ENCODE assay signal across 8 mouse cellular contexts in genomic region chr5:64810860-64811499, GRCm38 (mm10). TPM values are rescaled to one million over a fixed set of nuclear protein-coding genes. Genes with fewer than 3 reads are reported as not detected.
DNase-seq lines count a peak whose midpoint lies in the region; ATAC-seq and TF ChIP-seq lines count a peak whose summit lies in the region.

No protein-coding gene starts in this region.

- 10% methylated on average over 8 of the region's 9 CpGs for WGBS in heart, embryonic 16.5 days
- 1% methylated on average over 9 of the region's 9 CpGs for WGBS in midbrain, embryonic 10.5 days

- no peaks in the 10 kb centered on the region for H3K9me3 ChIP-seq in heart, embryonic 16.5 days (replicated peaks; ENCODE audit: control insufficient read depth, low read length)
- no peaks in the 10 kb centered on the region for H3K9me3 ChIP-seq in midbrain, embryonic 10.5 days (replicated peaks)

- peak overlapping the region; percentile 68 for H3K9ac ChIP-seq in heart, embryonic 16.5 days (ENCODE audit: low read length)

- no peak for TF ChIP-seq CTCF in cortical plate, adult 2 months (IDR thresholded peaks at IDR 0.05; ENCODE audit: extremely low read depth, insufficient read depth, low read length)

- H3K4me3 ChIP-seq in cortical plate, adult 2 months (ENCODE audit: insufficient read depth, low read length): no peak overlapping the region
- H3K4me3 ChIP-seq in heart, embryonic 16.5 days (ENCODE audit: low read length): no peak overlapping the region
- peak overlapping the region; percentile 46 for H3K4me3 ChIP-seq in midbrain, embryonic 10.5 days

- ATAC-seq in heart, embryonic 16.5 days (replicated peaks; ENCODE audit: extremely low read depth, insufficient read depth, low FRiP score): peak; percentile 38

- H3K27me3 ChIP-seq in heart, embryonic 16.5 days (ENCODE audit: control insufficient read depth, insufficient read depth, low read length): no peaks in the 10 kb centered on the region
- no peaks in the 10 kb centered on the region for H3K27me3 ChIP-seq in midbrain, embryonic 10.5 days (ENCODE audit: low read depth, poor library complexity, severe bottlenecking)

- TF ChIP-seq POLR2A in cortical plate, adult 2 months (IDR thresholded peaks at IDR 0.05; ENCODE audit: extremely low read depth, insufficient read depth, low read length): no peak

- no peaks in the 10 kb centered on the region for H3K36me3 ChIP-seq in heart, embryonic 16.5 days (ENCODE audit: control insufficient read depth, insufficient read depth)
- H3K36me3 ChIP-seq in midbrain, embryonic 10.5 days: peaks cover 39% of the 10 kb centered on the region

- peak overlapping the region; percentile 42; the same call in 1 of the 2 replicates for H3K27ac ChIP-seq in cortical plate, adult 2 months (ENCODE audit: insufficient read depth, low read length)
- peak overlapping the region; percentile 95 for H3K27ac ChIP-seq in heart, embryonic 16.5 days (ENCODE audit: low read length)
- H3K27ac ChIP-seq in midbrain, embryonic 10.5 days (replicated peaks): peak overlapping the region; percentile 95

- peak; percentile 40 for DNase-seq in gastrocnemius, postnatal 25 days
- no peak for DNase-seq in gastrocnemius, postnatal 4 days (ENCODE audit: low spot score in 2 of 2)
- peak; percentile 49 to 68 for DNase-seq in kidney, postnatal 4 days
- peak; percentile 88 for DNase-seq in midbrain, embryonic 10.5 days (ENCODE audit: low spot score)
- peak; percentile 69 for DNase-seq in yolk sac, embryonic 10.5 days (ENCODE audit: low spot score)
- no peak for DNase-seq in urinary bladder, postnatal 10 days (ENCODE audit: low spot score)

- peak overlapping the region; percentile 68 for H3K4me2 ChIP-seq in heart, embryonic 16.5 days (ENCODE audit: low read depth, low read length)

- 0 out of 2 replicates have a peak, but pooled peaks cover 1% of the 10 kb centered on the region for H3K4me1 ChIP-seq in cortical plate, adult 2 months (ENCODE audit: control insufficient read depth, insufficient read depth, low read length)
- H3K4me1 ChIP-seq in heart, embryonic 16.5 days (ENCODE audit: control insufficient read depth, insufficient read depth, low read length): peaks cover 72% of the 10 kb centered on the region
- H3K4me1 ChIP-seq in midbrain, embryonic 10.5 days: peaks cover 85% of the 10 kb centered on the region

RNA-seq across cellular contexts. Expression of gene Klf3, which starts 7.8 kb away (rescaled TPM):
- total RNA-seq in gastrocnemius, postnatal 25 days (2021): 10 to 100 TPM; 12.6 to 17.5 TPM
- 10 to 100 TPM; 50.3 to 59.1 TPM for total RNA-seq in gastrocnemius, postnatal 4 days (2021)
- 18.7 TPM in 2 replicates for polyA plus RNA-seq in cortical plate, adult 2 months (2012; rRNA removed)
- polyA plus RNA-seq in heart, embryonic 16.5 days (2015; fragmentation: Nextera tagmentation; extraction: Ambion mirVana): 41.2 and 41.9 TPM in 2 replicates
- polyA plus RNA-seq in midbrain, embryonic 10.5 days (2016; fragmentation: Nextera tagmentation; extraction: Ambion mirVana): 61.9 and 63.1 TPM in 2 replicates

Comparison
In these comparisons a context has a peak if more than half of its experiments do, and no peak if none do; other contexts are left out.
1. DNase-seq: peak in gastrocnemius, postnatal 25 days (single experiment), kidney, postnatal 4 days (2 of 2), midbrain, embryonic 10.5 days (single experiment) and yolk sac, embryonic 10.5 days (single experiment); none in gastrocnemius, postnatal 4 days (0 of 2) and urinary bladder, postnatal 10 days (single experiment).
2. H3K27ac ChIP-seq: peak in every context shown above with its lines; median percentile 95 in heart, embryonic 16.5 days; 95 in midbrain, embryonic 10.5 days; 42 in cortical plate, adult 2 months.